Mouse (Mus musculus): ENCODE results near the gene Zfp341. TPM values are rescaled to one million over a fixed set of nuclear protein-coding genes. Genes with fewer than 3 reads are reported as not detected.

Gene Zfp341
- polyA plus RNA-seq, 1 experiment = 3.8 TPM

DNA sequence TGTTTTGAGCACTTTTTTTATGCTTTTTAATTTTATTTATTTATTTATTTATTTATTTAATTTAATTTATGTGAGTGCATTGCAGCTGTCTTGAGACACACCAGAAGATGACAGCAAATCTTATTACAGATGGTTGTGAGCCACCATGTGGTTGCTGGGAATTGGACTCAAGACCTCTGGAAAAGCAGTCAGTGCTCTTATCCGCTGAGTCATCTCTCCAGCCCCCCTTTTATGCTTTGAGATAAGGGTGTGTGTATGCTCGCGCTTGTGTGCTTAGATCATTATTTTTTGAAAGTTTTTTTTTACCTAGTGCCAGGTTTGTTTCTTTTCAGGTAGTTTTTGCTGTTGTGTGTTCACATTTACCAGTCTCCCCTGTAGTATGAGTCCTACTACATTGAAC lies 65.9 kb downstream of the Zfp341 start:
- H3K27ac ChIP-seq (ENCODE audit: insufficient read depth, low read length) = no peak overlapping the region
- peaks cover 4% of the 10 kb centered on the region for H3K4me1 ChIP-seq (ENCODE audit: control insufficient read depth, insufficient read depth, low read length)
- no peak overlapping the region for H3K4me3 ChIP-seq (ENCODE audit: low read depth, low read length)
- H3K9ac ChIP-seq (ENCODE audit: low read depth, poor library complexity, severe bottlenecking) = no peak overlapping the region
- no peaks in the 10 kb centered on the region for H3K27me3 ChIP-seq (ENCODE audit: control insufficient read depth, insufficient read depth, low read length, poor library complexity, severe bottlenecking)
- H3K9me3 ChIP-seq (replicated peaks; ENCODE audit: control insufficient read depth, insufficient read depth, low read length, poor library complexity, severe bottlenecking) = no peaks in the 10 kb centered on the region
- TF ChIP-seq POLR2A (IDR thresholded peaks at IDR 0.05; ENCODE audit: insufficient read depth, low read length) = no peak
- TF ChIP-seq CTCF (IDR thresholded peaks at IDR 0.05; ENCODE audit: low read depth, low read length) = no peak
- H3K36me3 ChIP-seq (ENCODE audit: control insufficient read depth, insufficient read depth, low read length, poor library complexity, severe bottlenecking) = no peaks in the 10 kb centered on the region

DNA sequence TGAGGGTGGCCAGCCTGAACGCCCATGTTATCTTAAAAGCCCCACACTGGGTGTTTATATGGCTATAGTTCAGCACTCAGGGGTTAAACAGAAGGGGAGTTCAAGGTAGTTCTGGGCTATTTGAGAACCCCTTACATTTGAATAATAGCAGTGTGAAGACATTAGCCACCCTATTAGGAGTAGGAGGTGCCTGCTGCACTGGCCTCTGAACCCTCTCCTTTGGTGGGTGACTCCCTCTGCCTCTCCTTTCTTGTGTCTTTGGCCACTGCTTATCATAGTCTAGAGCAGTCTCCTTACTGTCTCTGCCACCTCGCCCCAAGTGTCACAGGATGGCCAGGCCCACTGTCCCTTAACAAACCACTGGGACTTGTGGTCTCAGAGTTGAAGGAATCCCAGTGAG lies 67.2 kb downstream of the Zfp341 start:
- H3K4me1 ChIP-seq (ENCODE audit: control insufficient read depth, insufficient read depth, low read length) = peaks cover 4% of the 10 kb centered on the region
- H3K27me3 ChIP-seq (ENCODE audit: control insufficient read depth, insufficient read depth, low read length, poor library complexity, severe bottlenecking) = no peaks in the 10 kb centered on the region
- no peak overlapping the region for H3K27ac ChIP-seq (ENCODE audit: insufficient read depth, low read length)
- no peaks in the 10 kb centered on the region for H3K36me3 ChIP-seq (ENCODE audit: control insufficient read depth, insufficient read depth, low read length, poor library complexity, severe bottlenecking)
- TF ChIP-seq EP300 (IDR thresholded peaks at IDR 0.05; ENCODE audit: insufficient read depth, low read depth, low read length) = no peak
- TF ChIP-seq POLR2A (IDR thresholded peaks at IDR 0.05; ENCODE audit: insufficient read depth, low read length) = no peak
- TF ChIP-seq CTCF (IDR thresholded peaks at IDR 0.05; ENCODE audit: low read depth, low read length) = no peak
- no peak overlapping the region for H3K4me3 ChIP-seq (ENCODE audit: low read depth, low read length)
- H3K9ac ChIP-seq (ENCODE audit: low read depth, poor library complexity, severe bottlenecking) = no peak overlapping the region
- no peaks in the 10 kb centered on the region for H3K9me3 ChIP-seq (replicated peaks; ENCODE audit: control insufficient read depth, insufficient read depth, low read length, poor library complexity, severe bottlenecking)

DNA sequence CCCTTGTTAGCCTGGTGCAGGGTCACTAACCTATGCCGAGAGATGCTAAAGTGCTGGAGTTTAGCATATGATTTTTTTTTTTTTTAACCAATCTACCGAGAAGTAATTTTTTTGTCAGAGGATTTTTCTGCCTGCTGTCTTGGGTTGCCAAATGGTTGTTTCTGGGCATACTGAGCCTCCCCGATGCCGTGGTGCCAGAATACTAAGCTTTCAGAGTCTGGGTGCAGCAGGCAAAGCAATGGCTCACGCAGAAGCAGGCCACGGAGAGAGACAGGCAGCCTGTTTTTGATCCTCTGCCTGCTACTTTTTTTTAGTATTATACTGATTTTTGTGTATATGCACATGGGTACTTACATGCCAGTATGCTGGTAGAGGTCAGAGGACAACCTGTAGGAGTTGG lies 67.8 kb downstream of the Zfp341 start:
- H3K4me3 ChIP-seq (ENCODE audit: low read depth, low read length) = no peak overlapping the region
- H3K9me3 ChIP-seq (replicated peaks; ENCODE audit: control insufficient read depth, insufficient read depth, low read length, poor library complexity, severe bottlenecking) = no peaks in the 10 kb centered on the region
- no peak overlapping the region for H3K9ac ChIP-seq (ENCODE audit: low read depth, poor library complexity, severe bottlenecking)
- no peaks in the 10 kb centered on the region for H3K27me3 ChIP-seq (ENCODE audit: control insufficient read depth, insufficient read depth, low read length, poor library complexity, severe bottlenecking)
- no peak overlapping the region for H3K27ac ChIP-seq (ENCODE audit: insufficient read depth, low read length)
- peaks cover 4% of the 10 kb centered on the region for H3K4me1 ChIP-seq (ENCODE audit: control insufficient read depth, insufficient read depth, low read length)
- TF ChIP-seq CTCF (IDR thresholded peaks at IDR 0.05; ENCODE audit: low read depth, low read length) (no peak), POLR2A (IDR thresholded peaks at IDR 0.05; ENCODE audit: insufficient read depth, low read length) (no peak), EP300 (IDR thresholded peaks at IDR 0.05; ENCODE audit: insufficient read depth, low read depth, low read length) (no peak)
- no peaks in the 10 kb centered on the region for H3K36me3 ChIP-seq (ENCODE audit: control insufficient read depth, insufficient read depth, low read length, poor library complexity, severe bottlenecking)

GRCm38 (mm10) chr2:154682712-154683111 lies 69.6 kb downstream of the Zfp341 start:
- Histone ChIP-seq H3K9me3 (replicated peaks; ENCODE audit: control insufficient read depth, insufficient read depth, low read length, poor library complexity, severe bottlenecking) (no peaks in the 10 kb centered on the region), H3K4me3 (ENCODE audit: low read depth, low read length) (no peak overlapping the region), H3K9ac (ENCODE audit: low read depth, poor library complexity, severe bottlenecking) (no peak overlapping the region), H3K4me1 (ENCODE audit: control insufficient read depth, insufficient read depth, low read length) (peaks cover 4% of the 10 kb centered on the region), H3K27ac (ENCODE audit: insufficient read depth, low read length) (no peak overlapping the region), H3K36me3 (ENCODE audit: control insufficient read depth, insufficient read depth, low read length, poor library complexity, severe bottlenecking) (no peaks in the 10 kb centered on the region), H3K27me3 (ENCODE audit: control insufficient read depth, insufficient read depth, low read length, poor library complexity, severe bottlenecking) (no peaks in the 10 kb centered on the region)
- TF ChIP-seq CTCF (IDR thresholded peaks at IDR 0.05; ENCODE audit: low read depth, low read length) (no peak), EP300 (IDR thresholded peaks at IDR 0.05; ENCODE audit: insufficient read depth, low read depth, low read length) (no peak), POLR2A (IDR thresholded peaks at IDR 0.05; ENCODE audit: insufficient read depth, low read length) (no peak)

DNA sequence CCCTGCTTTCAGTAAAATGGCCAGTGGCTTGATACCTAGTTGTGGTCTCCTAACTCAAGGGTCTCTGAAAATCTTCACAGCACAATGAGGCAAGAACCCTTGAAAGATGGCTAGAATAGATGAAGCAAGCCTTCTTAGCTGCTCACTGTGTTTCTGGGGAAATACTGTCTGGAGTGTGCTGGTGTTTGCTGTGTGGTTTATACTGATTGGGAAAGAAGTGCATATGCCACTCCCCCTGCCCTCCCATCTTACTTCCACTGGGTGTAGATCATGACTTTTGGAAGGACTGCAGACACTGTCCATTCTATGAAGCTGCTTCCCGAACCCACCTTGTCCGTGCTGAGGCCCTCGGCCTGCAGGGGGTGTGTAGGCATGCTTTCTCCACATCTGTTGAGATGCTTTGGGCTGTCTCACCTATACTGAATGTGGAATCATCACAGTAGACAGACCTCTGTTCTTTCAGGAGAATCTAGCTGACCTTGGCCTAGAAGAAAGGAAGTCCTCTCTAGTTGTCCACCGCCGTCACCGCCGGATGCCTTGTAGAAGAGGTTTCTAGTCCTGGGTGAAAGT lies 71.9 kb downstream of the Zfp341 start:
- Histone ChIP-seq H3K27ac (ENCODE audit: insufficient read depth, low read length) (no peak overlapping the region), H3K9me3 (replicated peaks; ENCODE audit: control insufficient read depth, insufficient read depth, low read length, poor library complexity, severe bottlenecking) (no peaks in the 10 kb centered on the region), H3K27me3 (ENCODE audit: control insufficient read depth, insufficient read depth, low read length, poor library complexity, severe bottlenecking) (no peaks in the 10 kb centered on the region), H3K9ac (ENCODE audit: low read depth, poor library complexity, severe bottlenecking) (no peak overlapping the region), H3K36me3 (ENCODE audit: control insufficient read depth, insufficient read depth, low read length, poor library complexity, severe bottlenecking) (no peaks in the 10 kb centered on the region; the same call in 1 of the 2 replicates), H3K4me3 (ENCODE audit: low read depth, low read length) (no peak overlapping the region), H3K4me1 (ENCODE audit: control insufficient read depth, insufficient read depth, low read length) (peaks cover 3% of the 10 kb centered on the region)
- TF ChIP-seq POLR2A (IDR thresholded peaks at IDR 0.05; ENCODE audit: insufficient read depth, low read length) (no peak), EP300 (IDR thresholded peaks at IDR 0.05; ENCODE audit: insufficient read depth, low read depth, low read length) (no peak), CTCF (IDR thresholded peaks at IDR 0.05; ENCODE audit: low read depth, low read length) (no peak)

- Histone ChIP-seq H3K4me1 (ENCODE audit: control insufficient read depth, insufficient read depth, low read length) (peaks cover 3% of the 10 kb centered on the region), H3K36me3 (ENCODE audit: control insufficient read depth, insufficient read depth, low read length, poor library complexity, severe bottlenecking) (no peaks in the 10 kb centered on the region; the same call in 1 of the 2 replicates), H3K27ac (ENCODE audit: insufficient read depth, low read length) (no peak overlapping the region), H3K27me3 (ENCODE audit: control insufficient read depth, insufficient read depth, low read length, poor library complexity, severe bottlenecking) (no peaks in the 10 kb centered on the region), H3K9me3 (replicated peaks; ENCODE audit: control insufficient read depth, insufficient read depth, low read length, poor library complexity, severe bottlenecking) (no peaks in the 10 kb centered on the region), H3K9ac (ENCODE audit: low read depth, poor library complexity, severe bottlenecking) (no peak overlapping the region), H3K4me3 (ENCODE audit: low read depth, low read length) (no peak overlapping the region)
- TF ChIP-seq POLR2A (IDR thresholded peaks at IDR 0.05; ENCODE audit: insufficient read depth, low read length) = no peak
- no peak for TF ChIP-seq EP300 (IDR thresholded peaks at IDR 0.05; ENCODE audit: insufficient read depth, low read depth, low read length)
- no peak for TF ChIP-seq CTCF (IDR thresholded peaks at IDR 0.05; ENCODE audit: low read depth, low read length)
Measured at GRCm38 (mm10) chr2:154685772-154686171, 72.7 kb downstream of the Zfp341 start.

All from ES-Bruce4 (cell line).